Mouse (Mus musculus) olfactory bulb, adult 2 months (tissue): Measurements from ENCODE around the gene Kcnc3.

Source experiments
- CTCF ChIP-seq: fragments of 200-500 bp; IDR thresholded peaks from 2 replicates; pipeline ENCODE4 v1.5.1; 2012; ENCODE audit warnings: low read depth, mild to moderate bottlenecking, low read length, moderate library complexity; ENCODE audit not compliant: insufficient read depth
- POLR2A ChIP-seq: fragments of 200-500 bp; IDR thresholded peaks from 2 replicates; pipeline ENCODE4 v1.6.1; 2012; ENCODE audit warnings: mild to moderate bottlenecking, low read depth, low read length, moderate library complexity; ENCODE audit not compliant: insufficient read depth

DNA sequence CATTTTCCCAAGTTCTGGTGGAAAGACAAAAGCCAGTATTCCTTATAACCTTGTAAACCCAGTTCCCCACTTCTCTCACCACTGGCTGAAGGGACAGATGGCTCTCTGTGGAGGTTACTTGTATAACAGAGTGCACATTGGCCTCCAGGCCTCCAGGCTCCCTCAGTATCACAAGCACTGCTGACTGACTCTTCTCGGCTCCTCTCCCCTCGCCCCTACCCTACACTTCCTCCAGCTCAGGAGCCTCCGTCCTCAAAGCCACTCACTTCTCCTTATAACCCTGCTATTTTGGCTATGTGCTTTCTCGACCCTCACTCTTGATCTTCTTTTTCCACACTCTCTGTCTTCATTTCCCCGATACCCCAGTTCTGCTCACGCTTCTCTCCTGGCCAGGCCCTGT lies 25.1 kb upstream of the Kcnc3 start:
- TF ChIP-seq POLR2A, result no peak
- TF ChIP-seq CTCF, result no peak
